Mouse (Mus musculus) cerebellum, postnatal 10 days (tissue): ENCODE measurements around the gene Klhl30.

Source experiments
- DNase-seq, 2 experiments: peaks; one replicate each; pipeline ENCODE4 v3.0.0; 2021; ENCODE audit warnings: mixed read lengths in 2 of 2

Gene Klhl30

DNA sequence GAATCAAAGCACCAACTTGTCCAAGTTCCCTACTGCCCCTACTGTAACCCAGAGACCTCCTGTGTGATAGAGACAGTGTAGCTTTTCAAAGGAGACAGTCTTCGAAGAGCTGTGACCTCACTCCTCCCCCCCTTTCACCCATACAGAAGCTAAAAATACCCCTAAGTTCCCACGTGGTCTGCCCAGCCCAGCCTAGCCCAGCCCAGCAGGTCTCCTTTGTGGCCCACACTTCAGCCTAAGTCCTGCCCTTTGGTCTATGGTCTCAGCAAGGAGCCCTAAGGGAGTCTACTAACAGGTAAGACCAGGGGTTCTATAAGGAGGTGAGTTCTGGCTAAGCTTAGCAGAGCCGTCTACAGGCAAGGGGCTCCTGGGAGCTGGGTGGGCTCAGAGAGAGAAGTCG lies at the start of gene Klhl30:
Gene Klhl30 (plus strand): TSS at position 176 of the 400 bp plus-strand sequence.
- DNase-seq: no peak

DNA sequence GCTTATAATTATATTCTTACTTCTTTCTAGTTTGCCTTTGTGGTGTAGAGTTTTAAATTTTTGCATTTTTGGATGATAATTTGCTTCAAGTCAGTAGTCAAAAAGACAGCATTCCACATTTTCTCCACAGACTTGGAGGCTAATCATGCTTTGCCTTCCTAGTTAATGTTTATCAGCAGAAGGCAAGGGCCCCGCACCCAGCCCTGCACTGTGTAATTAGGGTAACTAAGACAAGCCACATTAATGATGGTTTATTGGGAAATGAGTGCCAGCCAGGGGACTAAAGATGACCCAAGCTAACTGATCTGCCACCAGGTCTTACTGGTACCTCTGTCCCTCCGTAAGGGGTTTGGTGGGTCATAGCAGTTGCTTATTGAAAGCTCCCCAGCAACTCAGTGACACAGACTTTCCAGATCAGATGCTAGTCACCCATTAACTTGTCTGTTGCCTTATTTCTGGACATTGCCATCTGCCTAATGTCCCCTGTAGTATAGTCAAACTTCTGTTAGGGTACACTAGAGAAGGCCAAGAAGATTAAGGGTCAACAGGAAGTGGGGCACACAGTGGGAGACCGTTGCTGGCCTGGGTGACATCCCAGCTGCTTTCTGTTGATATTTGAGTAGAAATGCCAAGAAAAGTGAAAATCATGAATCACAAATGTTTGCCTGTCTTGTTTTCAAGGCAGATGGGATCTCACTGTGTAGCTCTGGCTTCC lies 49.5 kb upstream of the Klhl30 start:
- DNase-seq: no peak

DNA sequence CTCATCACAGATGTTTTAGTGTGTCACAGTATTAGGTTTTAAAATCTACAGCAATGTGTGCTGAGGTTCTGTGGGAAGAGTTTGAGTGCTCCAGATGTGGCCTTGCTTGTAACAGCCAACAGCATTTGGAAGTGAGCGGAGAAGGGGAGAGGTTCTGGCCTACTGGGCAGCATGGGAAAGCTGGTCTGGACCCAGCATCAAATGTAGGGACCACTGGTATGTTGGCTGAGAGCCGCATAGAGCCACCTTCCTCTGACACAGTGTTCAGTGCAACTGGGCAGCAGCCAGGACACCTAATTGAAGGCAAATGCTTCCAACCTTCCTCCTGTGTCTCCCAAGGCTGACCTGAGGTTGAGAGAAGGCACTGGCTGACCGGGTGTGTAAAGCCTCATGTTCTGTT lies 48.8 kb upstream of the Klhl30 start:
- no peak for DNase-seq

DNA sequence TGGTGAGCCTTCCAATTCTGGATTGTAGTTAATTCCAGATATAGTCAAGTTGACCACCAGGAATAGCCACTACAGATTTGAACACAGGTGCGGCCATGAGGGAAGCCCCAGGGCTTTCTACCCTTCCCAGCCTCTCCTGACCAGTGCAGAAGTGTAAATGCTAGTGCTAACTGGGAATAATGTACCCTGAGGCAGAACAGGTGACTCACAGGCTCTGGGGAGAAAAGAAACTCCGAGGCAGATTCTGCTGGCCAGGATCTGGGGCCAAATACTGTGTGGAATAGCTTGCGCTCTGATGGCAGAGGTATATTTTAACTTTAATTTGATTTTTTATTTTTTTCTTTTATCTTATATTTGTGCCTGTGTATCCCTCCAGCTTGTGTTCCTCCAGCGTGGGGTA lies 46.2 kb upstream of the Klhl30 start:
- no peak for DNase-seq

- no peak for DNase-seq
These were observed 41.3 kb upstream of the Klhl30 start for GRCm38 (mm10) chr1:91309366-91310085.

GRCm38 (mm10) chr1:91312273-91312672 lies 38.5 kb upstream of the Klhl30 start:
- no peak for DNase-seq

DNA sequence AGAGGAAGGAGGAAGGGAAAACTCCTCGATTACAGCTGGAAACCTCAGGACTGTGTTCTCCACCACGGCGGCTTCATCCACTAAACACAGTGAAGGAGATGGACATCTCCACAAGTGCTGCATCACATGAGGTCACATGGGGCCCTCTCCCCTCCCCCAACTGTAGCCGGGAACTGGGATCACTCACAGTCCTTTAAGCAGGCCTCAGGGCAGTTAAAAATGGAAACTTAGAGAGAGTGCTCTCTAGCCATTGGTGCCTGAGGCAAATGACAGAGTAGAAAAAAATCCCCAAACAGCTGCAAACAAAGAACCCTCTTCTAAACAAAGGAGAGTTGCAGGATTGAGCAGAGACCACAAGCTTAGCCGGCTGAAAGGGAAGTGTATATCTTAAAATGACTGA lies 37.6 kb upstream of the Klhl30 start:
- DNase-seq: no peak

GRCm38 (mm10) chr1:91317656-91318055 lies 33.2 kb upstream of the Klhl30 start:
- no peak for DNase-seq

GRCm38 (mm10) chr1:91321760-91322438 lies 28.9 kb upstream of the Klhl30 start, which contains the start of gene Espnl:
TSS of gene Espnl (plus strand) at chr1:91322075.
- peak; percentile 69 to 81 for DNase-seq

GRCm38 (mm10) chr1:91324646-91325045 lies 26.2 kb upstream of the Klhl30 start:
- DNase-seq: no peak

DNA sequence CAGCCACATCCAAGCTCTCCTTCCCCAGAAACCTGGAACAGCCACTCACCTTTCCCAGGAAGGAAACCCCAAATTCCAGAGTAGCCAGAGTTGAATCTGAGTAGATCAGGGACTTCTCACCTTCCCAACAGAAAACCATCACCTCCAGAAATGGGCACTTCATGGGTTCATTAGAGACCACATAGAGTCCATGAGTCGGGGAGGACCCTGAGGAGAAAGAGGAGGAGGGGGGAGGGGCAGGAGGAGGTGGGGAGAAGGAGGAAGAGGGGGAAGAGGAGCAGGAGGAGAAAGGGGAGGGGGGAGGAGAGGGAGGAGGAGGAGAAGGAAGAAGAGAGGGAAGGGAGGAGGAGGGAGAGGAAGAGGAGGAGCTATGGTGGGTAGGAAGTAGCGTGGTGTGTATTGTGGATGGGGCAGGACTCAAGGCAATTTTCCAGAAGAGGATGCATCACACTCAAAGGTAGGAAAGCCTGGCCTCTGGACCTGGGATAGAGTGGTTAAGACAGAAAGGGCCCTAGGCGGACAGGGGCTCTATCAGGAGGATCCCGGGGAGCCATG lies 25.3 kb upstream of the Klhl30 start:
- no peak for DNase-seq

DNA sequence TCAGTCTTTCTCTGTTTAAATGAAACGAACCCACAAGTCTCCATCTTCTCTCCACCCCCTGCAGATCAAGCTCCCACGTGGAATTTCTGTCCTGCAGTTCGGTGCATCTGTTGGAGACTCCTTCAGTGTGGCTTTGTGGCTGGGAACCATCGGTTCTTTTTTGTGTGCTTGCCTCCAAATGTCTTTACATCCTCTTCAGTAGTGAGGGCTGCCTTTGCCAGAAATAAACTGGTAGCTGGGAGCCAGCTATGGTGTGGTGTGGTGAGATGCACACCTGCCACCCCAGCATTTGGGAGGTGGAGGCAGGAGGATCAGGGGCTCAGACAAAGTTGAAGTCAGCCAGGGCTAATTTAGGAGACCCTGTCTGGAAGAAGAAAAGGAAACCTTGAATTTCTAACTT lies 18.7 kb upstream of the Klhl30 start:
- no peak for DNase-seq

GRCm38 (mm10) chr1:91333582-91333981 lies 17.2 kb upstream of the Klhl30 start:
- no peak for DNase-seq

GRCm38 (mm10) chr1:91337355-91337754 lies 13.5 kb upstream of the Klhl30 start:
- no peak for DNase-seq

DNA sequence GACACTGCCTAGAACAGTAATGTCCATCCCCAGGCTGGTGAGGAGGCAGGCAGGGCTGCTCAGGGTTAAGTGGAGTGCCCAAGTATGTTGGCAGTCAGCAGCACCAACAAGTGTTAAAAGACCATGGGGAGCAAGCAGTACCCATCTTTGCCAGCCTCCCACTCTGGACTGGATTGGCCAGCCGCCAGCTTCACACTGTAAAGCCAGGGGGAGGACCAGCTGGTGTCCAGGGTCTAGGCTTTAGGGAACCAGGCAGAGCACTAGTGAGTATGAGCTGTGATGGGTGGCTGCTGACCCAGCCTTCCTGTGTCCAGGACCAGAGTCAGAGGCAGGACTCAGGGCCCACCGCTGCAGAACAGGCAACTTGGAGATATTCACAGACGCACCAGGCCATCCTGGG lies 6.8 kb upstream of the Klhl30 start:
- peak; percentile 60 to 69 for DNase-seq

- DNase-seq: peak; percentile 70 to 74
These were observed 5.7 kb upstream of the Klhl30 start for GRCm38 (mm10) chr1:91344921-91345685.

GRCm38 (mm10) chr1:91346892-91347291 lies 3.9 kb upstream of the Klhl30 start:
- peak; percentile 80 to 87 for DNase-seq

GRCm38 (mm10) chr1:91351249-91351648 lies 433 bp downstream of the Klhl30 start:
- DNase-seq: no peak

DNA sequence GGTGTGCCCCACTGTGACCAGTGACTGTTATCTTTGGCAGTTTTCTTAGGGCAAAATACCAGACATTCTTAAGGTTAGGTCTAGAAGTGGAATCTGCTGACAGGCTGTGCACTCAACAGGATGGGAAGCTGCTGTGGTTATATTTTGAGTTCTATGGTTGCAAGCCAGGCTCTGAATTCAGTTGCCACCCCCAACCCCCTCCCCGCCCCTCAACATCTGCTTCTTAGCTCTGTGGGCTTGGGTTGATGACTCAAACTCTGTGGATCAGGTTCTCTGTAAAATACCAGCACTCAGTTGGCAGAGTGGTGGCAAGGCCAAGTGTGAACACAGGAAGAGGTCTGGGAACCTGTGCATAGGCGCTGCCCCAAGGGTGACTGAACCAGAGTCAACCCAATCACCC lies 1.5 kb downstream of the Klhl30 start:
- no peak for DNase-seq

GRCm38 (mm10) chr1:91356105-91356504 lies 5.3 kb downstream of the Klhl30 start:
- DNase-seq: no peak

DNA sequence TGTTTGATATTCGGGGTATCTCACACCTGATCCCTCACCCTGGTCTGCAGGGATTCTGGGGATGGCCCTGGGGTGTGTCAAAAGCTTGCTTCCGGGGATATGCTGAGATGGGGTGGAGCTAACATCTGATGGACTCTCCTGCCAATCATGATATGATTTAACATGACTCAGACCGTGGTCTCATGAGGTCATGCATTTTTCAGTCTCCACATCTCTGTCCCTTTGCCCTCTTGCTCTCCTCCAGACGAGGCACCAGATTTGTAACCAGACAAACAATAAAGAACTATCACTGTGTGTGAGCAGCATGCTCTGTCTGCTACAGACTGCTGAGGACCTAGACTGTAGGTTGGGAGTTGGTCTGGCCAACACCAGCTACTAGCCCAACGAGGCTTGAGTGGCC lies 11.3 kb downstream of the Klhl30 start:
- no peak for DNase-seq

DNA sequence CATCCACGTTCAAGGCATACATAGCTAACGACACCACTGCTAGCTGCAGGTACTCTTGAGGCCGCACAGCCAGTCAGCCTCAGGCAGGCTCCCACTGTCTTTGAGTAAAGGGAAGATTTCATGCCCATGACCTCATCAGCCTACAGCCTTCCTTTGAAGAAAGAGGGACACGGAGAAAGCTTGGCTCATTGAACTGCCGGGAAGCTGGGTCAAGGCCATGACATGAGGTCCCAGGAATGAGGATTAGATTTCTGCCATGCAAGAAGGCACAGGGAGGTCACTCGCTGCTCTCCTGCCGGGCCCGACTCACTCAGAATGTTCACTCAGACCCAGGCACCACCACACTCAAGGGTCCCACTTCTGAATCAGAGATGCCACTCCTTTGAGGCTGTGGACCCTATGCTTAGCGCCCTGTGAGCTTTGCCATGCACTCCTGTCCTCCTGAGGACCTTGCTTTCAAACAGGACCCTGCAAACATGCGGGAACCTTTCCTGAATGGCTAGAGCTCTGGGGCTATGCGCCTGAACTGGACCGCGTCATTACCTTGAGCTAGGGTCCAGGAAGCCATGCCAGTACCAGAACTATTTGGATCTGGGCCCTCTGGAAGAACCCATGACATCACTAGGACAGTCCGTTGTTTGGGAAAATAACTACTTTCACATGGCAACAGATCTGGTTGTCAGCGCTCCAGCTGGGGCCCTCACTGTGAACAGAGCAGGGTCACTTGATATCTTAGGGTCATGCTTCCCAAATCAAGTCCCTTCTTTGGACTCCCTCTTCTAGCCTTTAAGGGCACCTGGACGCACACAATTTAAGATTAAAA lies 14.2 kb downstream of the Klhl30 start:
- no peak for DNase-seq
